Mouse (Mus musculus) kidney, embryonic 16.5 days (tissue): ENCODE data around the gene Bet1l. TPM values are rescaled to one million over a fixed set of nuclear protein-coding genes. Genes with fewer than 3 reads are reported as not detected.
A peak's percentile ranks its signal among the peaks of the same experiment; 100 is the strongest.

Experiments
- ATAC-seq: fragments of 200-750 bp; cut with Nextera tagmentation; 2 replicates; pipeline ENCODE4 v1.8.0; 2017; ENCODE audit warnings: moderate TSS enrichment; ENCODE audit not compliant: low FRiP score, low TSS enrichment
- H3K27ac ChIP-seq: fragments of 300-500 bp; sonication (generic); 2 replicates; pipeline ENCODE4 v1.5.1; 2014; ENCODE audit warnings: low read length
- H3K27me3 ChIP-seq: fragments of 300-500 bp; sonication (generic); 2 replicates; pipeline ENCODE4 v1.6.1; 2014; ENCODE audit warnings: low read length, control low read depth, mixed read lengths; ENCODE audit not compliant: insufficient read depth
- H3K36me3 ChIP-seq: fragments of 300-500 bp; sonication (generic); 2 replicates; pipeline ENCODE4 v1.6.1; 2014; ENCODE audit warnings: low read length, control low read depth, mixed read lengths; ENCODE audit not compliant: insufficient read depth
- H3K4me1 ChIP-seq: fragments of 300-500 bp; sonication (generic); 2 replicates; pipeline ENCODE4 v1.6.1; 2014; ENCODE audit warnings: low read length, control low read depth, mixed read lengths; ENCODE audit not compliant: insufficient read depth
- H3K4me2 ChIP-seq: fragments of 300-500 bp; sonication (generic); replicated peaks from 2 replicates; pipeline ENCODE4 v1.6.1; 2014; ENCODE audit warnings: low read depth, low read length
- H3K4me3 ChIP-seq: fragments of 300-500 bp; sonication (generic); 2 replicates; pipeline ENCODE4 v1.5.1; 2014; ENCODE audit warnings: mild to moderate bottlenecking, low read length
- H3K9ac ChIP-seq: fragments of 300-500 bp; sonication (generic); replicated peaks from 2 replicates; pipeline ENCODE4 v1.6.1; 2014; ENCODE audit warnings: low read length
- H3K9me3 ChIP-seq: fragments of 300-500 bp; sonication (generic); 2 replicates; pipeline ENCODE4 v1.6.1; 2016; ENCODE audit warnings: low read length, control low read depth
- WGBS: fragments of 180-500 bp; shearing (Covaris S2); extraction: QIAGEN DNeasy Blood & Tissue Kit; methylation state at CpG from one replicate; pipeline ENCODE4 v1.1.7; 2014; 5-methylcytosine and 5-hydroxymethylcytosine counted together
- polyA plus RNA-seq: library from polyadenylated mRNA; unstranded; fragments of >200 nt; fragmentation: Nextera tagmentation; extraction: Ambion mirVana; gene quantifications from 2 replicates; pipeline ENCODE4 v1.2.1, GENCODE M21; 2015

The Bet1l gene
- polyA plus RNA-seq, 1 experiment from 2014 or later, result 42.1 TPM

- Histone ChIP-seq H3K9ac (no peak overlapping the region), H3K4me3 (no peak overlapping the region), H3K27me3 (no peaks in the 10 kb centered on the region), H3K36me3 (no peaks in the 10 kb centered on the region), H3K9me3 (no peaks in the 10 kb centered on the region), H3K4me2 (no peak overlapping the region), H3K4me1 (no peaks in the 10 kb centered on the region), H3K27ac (no peak overlapping the region)
- WGBS, result 72% methylated on average over 4 of the region's 4 CpGs
- ATAC-seq, result no peak
These were observed 37.2 kb downstream of the Bet1l start for GRCm38 (mm10) chr7:140820173-140820572.

- Histone ChIP-seq H3K4me3 (no peak overlapping the region), H3K36me3 (no peaks in the 10 kb centered on the region), H3K27me3 (no peaks in the 10 kb centered on the region), H3K9me3 (no peaks in the 10 kb centered on the region), H3K9ac (no peak overlapping the region), H3K4me2 (no peak overlapping the region), H3K4me1 (no peaks in the 10 kb centered on the region), H3K27ac (no peak overlapping the region)
- no peak for ATAC-seq
- whole genome bisulfite sequencing, result 89% methylated on average over 12 of the region's 12 CpGs
These were observed 44.5 kb downstream of the Bet1l start for GRCm38 (mm10) chr7:140812850-140813249.

GRCm38 (mm10) chr7:140811714-140812113, 45.7 kb downstream of the Bet1l start:
- Histone ChIP-seq H3K36me3 (no peaks in the 10 kb centered on the region), H3K4me2 (no peak overlapping the region), H3K9me3 (no peaks in the 10 kb centered on the region), H3K9ac (no peak overlapping the region), H3K4me1 (no peaks in the 10 kb centered on the region), H3K27ac (no peak overlapping the region), H3K27me3 (no peaks in the 10 kb centered on the region), H3K4me3 (no peak overlapping the region)
- 81% methylated on average over 13 of the region's 13 CpGs for WGBS
- ATAC-seq, result no peak

GRCm38 (mm10) chr7:140810496-140810895, 46.9 kb downstream of the Bet1l start:
- no peak overlapping the region for H3K9ac ChIP-seq
- no peaks in the 10 kb centered on the region for H3K36me3 ChIP-seq
- 93% methylated on average over 6 of the region's 6 CpGs for WGBS
- no peak overlapping the region for H3K4me2 ChIP-seq
- no peaks in the 10 kb centered on the region for H3K4me1 ChIP-seq
- ATAC-seq, result no peak
- H3K27ac ChIP-seq, result no peak overlapping the region
- H3K9me3 ChIP-seq, result no peaks in the 10 kb centered on the region
- no peaks in the 10 kb centered on the region for H3K27me3 ChIP-seq
- H3K4me3 ChIP-seq, result no peak overlapping the region

GRCm38 (mm10) chr7:140805704-140806103, 51.7 kb downstream of the Bet1l start:
- no peak overlapping the region for H3K4me3 ChIP-seq
- ATAC-seq, result peak; percentile 39; the same call in 1 of the 2 replicates
- WGBS, result 16% methylated on average over 1 of the region's 1 CpGs

More at GRCm38 (mm10) chr7:140805704-140806103, 51.7 kb downstream of the Bet1l start:
- Histone ChIP-seq H3K36me3 (no peaks in the 10 kb centered on the region), H3K4me1 (no peaks in the 10 kb centered on the region), H3K4me2 (no peak overlapping the region), H3K9ac (no peak overlapping the region), H3K9me3 (no peaks in the 10 kb centered on the region), H3K27me3 (no peaks in the 10 kb centered on the region), H3K27ac (no peak overlapping the region)

Other genes with a start within 250 kb of the Bet1l start
- gene Olfr61, start 228.6 kb downstream of the Bet1l start, polyA plus RNA-seq, result not detected in 2 replicates
- gene Olfr53, start 211.1 kb downstream of the Bet1l start, polyA plus RNA-seq, result not detected in 2 replicates
- not detected in 2 replicates for gene Olfr539, start 197.6 kb downstream of the Bet1l start, polyA plus RNA-seq
- not detected in 2 replicates for gene Olfr45, start 175.6 kb downstream of the Bet1l start, polyA plus RNA-seq
- gene Olfr541, start 160.3 kb downstream of the Bet1l start, polyA plus RNA-seq, result not detected in 2 replicates
- gene Cyp2e1, start 93.8 kb downstream of the Bet1l start, polyA plus RNA-seq, result 1.4 and 1.8 TPM in 2 replicates
- gene Syce1, start 69.7 kb downstream of the Bet1l start, polyA plus RNA-seq, result 0.25 and 0.37 TPM in 2 replicates
- 1.4 and 1.6 TPM in 2 replicates for gene Zfp941, start 35.4 kb downstream of the Bet1l start, polyA plus RNA-seq
- 0.49 and 0.92 TPM in 2 replicates for gene Urah, start 22.6 kb downstream of the Bet1l start, polyA plus RNA-seq
- gene Scgb1c1, start 12.0 kb downstream of the Bet1l start, polyA plus RNA-seq, result not detected in 2 replicates
- 0.12 TPM in 1 of 2 replicates, not detected in the other for gene Odf3, start 9.8 kb downstream of the Bet1l start, polyA plus RNA-seq
- gene Gm45785, start 1.2 kb downstream of the Bet1l start, polyA plus RNA-seq, result not detected in 2 replicates
- gene Ric8a, start 620 bp downstream of the Bet1l start, polyA plus RNA-seq, result 69.7 and 73.6 TPM in 2 replicates
- gene Psmd13, start 24.4 kb upstream of the Bet1l start, polyA plus RNA-seq, result 242 and 246 TPM in 2 replicates
- 41.5 and 42.6 TPM in 2 replicates for gene Sirt3, start 24.7 kb upstream of the Bet1l start, polyA plus RNA-seq
- gene Cox8b, start 42.9 kb upstream of the Bet1l start, polyA plus RNA-seq, result 1.4 and 2.6 TPM in 2 replicates
- 1.9 and 2.2 TPM in 2 replicates for gene Nlrp6, start 63.3 kb upstream of the Bet1l start, polyA plus RNA-seq
- 25.3 and 26.6 TPM in 2 replicates for gene Pgghg, start 83.8 kb upstream of the Bet1l start, polyA plus RNA-seq
- 4.2 and 5.8 TPM in 2 replicates for gene Ifitm5, start 92.7 kb upstream of the Bet1l start, polyA plus RNA-seq
- gene Gm45717, start 98.4 kb upstream of the Bet1l start, polyA plus RNA-seq, result 0.76 TPM in 1 of 2 replicates, not detected in the other
- 991 and 995 TPM in 2 replicates for gene Ifitm2, start 98.4 kb upstream of the Bet1l start, polyA plus RNA-seq
- 64.6 and 72.4 TPM in 2 replicates for gene Ifitm1, start 109.6 kb upstream of the Bet1l start, polyA plus RNA-seq
- 210 and 234 TPM in 2 replicates for gene Ifitm3, start 153.2 kb upstream of the Bet1l start, polyA plus RNA-seq
- gene Ifitm6, start 160.3 kb upstream of the Bet1l start, polyA plus RNA-seq, result 0.94 and 1.5 TPM in 2 replicates
- not detected in 2 replicates for gene Gm17387, start 171.6 kb upstream of the Bet1l start, polyA plus RNA-seq
- 13.2 and 13.9 TPM in 2 replicates for gene B4galnt4, start 203.5 kb upstream of the Bet1l start, polyA plus RNA-seq
- gene Pkp3, start 220.6 kb upstream of the Bet1l start, polyA plus RNA-seq, result 9.2 and 10.5 TPM in 2 replicates
- 37.7 and 45.2 TPM in 2 replicates for gene Sigirr, start 243.0 kb upstream of the Bet1l start, polyA plus RNA-seq